Mouse (Mus musculus): ENCODE data around the gene Lce1f. TPM values are rescaled to one million over a fixed set of nuclear protein-coding genes. Genes with fewer than 3 reads are reported as not detected.

Lce1f gene
- polyA plus RNA-seq, 1 experiment = not detected

DNA sequence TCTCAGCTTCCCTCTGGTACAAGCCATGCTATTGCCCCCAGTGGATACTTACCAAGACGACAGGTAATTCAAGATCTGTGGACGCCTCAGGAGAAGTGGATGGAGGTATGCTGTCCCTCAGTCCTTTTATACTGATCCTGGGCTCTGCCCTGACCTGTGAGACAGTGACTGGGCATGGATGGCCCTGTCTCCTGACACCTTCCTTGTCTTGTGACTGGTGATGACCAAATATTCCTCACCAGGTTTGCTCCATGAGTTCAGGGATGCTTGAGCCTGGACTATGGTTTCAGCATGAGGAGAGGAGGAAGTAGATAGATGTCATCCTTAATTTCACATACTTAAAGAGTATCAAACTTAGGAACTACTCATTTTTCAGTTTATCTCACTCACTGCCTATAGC lies 33.0 kb downstream of the Lce1f start, which contains the start of gene Lce1d:
TSS of gene Lce1d (minus strand) at position 101 of the 400 bp plus-strand sequence.
- no peaks in the 10 kb centered on the region for H3K4me1 ChIP-seq
- H3K9me3 ChIP-seq = no peaks in the 10 kb centered on the region
- no peak for TF ChIP-seq GATA1 (IDR thresholded peaks at IDR 0.05; ENCODE audit: borderline replicate concordance, low read length)
- no peak for TF ChIP-seq FLI1 (IDR thresholded peaks at IDR 0.05; ENCODE audit: low read length)
- H3K27me3 ChIP-seq (replicated peaks) = no peaks in the 10 kb centered on the region
- H3K4me3 ChIP-seq (replicated peaks) = no peak within 1 kb of the TSS
- H3K36me3 ChIP-seq (replicated peaks; ENCODE audit: low read length) = no peaks in the 10 kb centered on the region

DNA sequence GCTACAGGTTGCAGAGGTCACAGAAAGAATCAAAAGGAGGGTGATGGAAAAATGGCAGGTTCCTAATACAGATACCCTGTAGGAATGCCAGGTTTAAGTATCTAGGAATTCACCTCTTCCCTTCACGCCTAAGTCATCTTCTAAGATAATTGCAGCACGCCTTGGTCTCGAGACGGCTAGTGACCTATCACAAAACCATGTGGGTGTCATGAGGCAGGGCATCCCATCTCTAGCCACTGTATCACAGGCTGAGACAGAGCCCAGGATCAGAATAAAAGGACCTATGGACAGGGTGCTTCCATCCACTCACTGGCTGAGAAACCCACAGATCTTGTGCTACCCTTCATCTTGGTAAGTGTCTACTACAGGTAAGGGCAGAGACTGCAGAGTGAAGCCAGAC lies 41.2 kb downstream of the Lce1f start, which contains the start of gene Lce1c:
TSS of gene Lce1c (plus strand) at position 301 of the 400 bp plus-strand sequence.
- Histone ChIP-seq H3K27me3 (replicated peaks) (no peaks in the 10 kb centered on the region), H3K4me1 (no peaks in the 10 kb centered on the region), H3K9me3 (no peaks in the 10 kb centered on the region), H3K4me3 (replicated peaks) (no peak within 1 kb of the TSS), H3K36me3 (replicated peaks; ENCODE audit: low read length) (no peaks in the 10 kb centered on the region)
- no peak for TF ChIP-seq GATA1 (IDR thresholded peaks at IDR 0.05; ENCODE audit: borderline replicate concordance, low read length)
- TF ChIP-seq FLI1 (IDR thresholded peaks at IDR 0.05; ENCODE audit: low read length) = no peak

DNA sequence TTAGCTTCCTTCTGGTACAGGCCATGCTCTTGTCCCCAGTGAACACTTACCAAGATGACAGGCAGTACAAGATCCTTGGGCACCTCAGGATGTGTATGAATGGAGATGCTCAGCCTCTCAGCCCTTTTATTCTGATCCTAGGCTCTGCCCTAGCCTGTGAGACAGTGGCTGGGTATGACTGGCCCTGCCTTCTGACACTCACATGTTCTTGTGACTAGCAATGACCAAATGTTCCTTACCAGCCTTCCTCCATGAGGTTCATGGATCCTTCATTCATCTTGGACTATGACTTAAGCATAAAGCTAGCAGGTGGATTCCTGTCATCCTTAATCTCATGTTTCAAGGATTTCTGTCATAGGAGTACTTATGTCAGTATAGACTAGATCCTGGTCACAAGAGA lies 49.9 kb downstream of the Lce1f start, which contains the start of gene Lce1a2:
TSS of gene Lce1a2 (minus strand) at position 101 of the 400 bp plus-strand sequence.
- Histone ChIP-seq H3K4me3 (replicated peaks) (no peak within 1 kb of the TSS), H3K4me1 (no peaks in the 10 kb centered on the region), H3K9me3 (no peaks in the 10 kb centered on the region), H3K27me3 (replicated peaks) (no peaks in the 10 kb centered on the region), H3K36me3 (replicated peaks; ENCODE audit: low read length) (no peaks in the 10 kb centered on the region)
- TF ChIP-seq FLI1 (IDR thresholded peaks at IDR 0.05; ENCODE audit: low read length) = no peak
- TF ChIP-seq GATA1 (IDR thresholded peaks at IDR 0.05; ENCODE audit: borderline replicate concordance, low read length) = no peak

Other genes with a start within 250 kb of the Lce1f start
- not detected in 2 replicates for gene Sprr1a, start 234.5 kb downstream of the Lce1f start, polyA plus RNA-seq (2012; ENCODE audit: insufficient read depth, low replicate concordance)
- gene Sprr4, start 219.9 kb downstream of the Lce1f start, polyA plus RNA-seq (2012; ENCODE audit: insufficient read depth, low replicate concordance) = not detected in 2 replicates
- gene 2310046K23Rik, start 185.8 kb downstream of the Lce1f start, polyA plus RNA-seq (2012; ENCODE audit: insufficient read depth, low replicate concordance) = not detected in 2 replicates
- gene Ivl, start 146.6 kb downstream of the Lce1f start, polyA plus RNA-seq (2012; ENCODE audit: insufficient read depth, low replicate concordance) = not detected in 2 replicates
- gene Smcp, start 131.4 kb downstream of the Lce1f start, polyA plus RNA-seq (2012; ENCODE audit: insufficient read depth, low replicate concordance) = not detected in 2 replicates
- not detected in 2 replicates for gene 2210017I01Rik, start 112.9 kb downstream of the Lce1f start, polyA plus RNA-seq (2012; ENCODE audit: insufficient read depth, low replicate concordance)
- not detected in 2 replicates for gene Lce6a, start 98.7 kb downstream of the Lce1f start, polyA plus RNA-seq (2012; ENCODE audit: insufficient read depth, low replicate concordance)
- gene Lce1a1, start 72.0 kb downstream of the Lce1f start, polyA plus RNA-seq (2012; ENCODE audit: insufficient read depth, low replicate concordance) = not detected in 2 replicates
- not detected in 2 replicates for gene Lce1b, start 63.4 kb downstream of the Lce1f start, polyA plus RNA-seq (2012; ENCODE audit: insufficient read depth, low replicate concordance)
- gene Lce1a2, start 50.0 kb downstream of the Lce1f start, polyA plus RNA-seq (2012; ENCODE audit: insufficient read depth, low replicate concordance) = not detected in 2 replicates
- not detected in 2 replicates for gene Lce1c, start 41.1 kb downstream of the Lce1f start, polyA plus RNA-seq (2012; ENCODE audit: insufficient read depth, low replicate concordance)
- gene Lce1d, start 33.1 kb downstream of the Lce1f start, polyA plus RNA-seq (2012; ENCODE audit: insufficient read depth, low replicate concordance) = not detected in 2 replicates
- gene Lce1e, start 11.3 kb downstream of the Lce1f start, polyA plus RNA-seq (2012; ENCODE audit: insufficient read depth, low replicate concordance) = not detected in 2 replicates
- gene Gm38119, start 18.7 kb upstream of the Lce1f start, polyA plus RNA-seq (2012; ENCODE audit: insufficient read depth, low replicate concordance) = not detected in 2 replicates
- gene Lce1g, start 32.0 kb upstream of the Lce1f start, polyA plus RNA-seq (2012; ENCODE audit: insufficient read depth, low replicate concordance) = not detected in 2 replicates
- gene Lce1h, start 44.7 kb upstream of the Lce1f start, polyA plus RNA-seq (2012; ENCODE audit: insufficient read depth, low replicate concordance) = not detected in 2 replicates
- not detected in 2 replicates for gene Lce1i, start 58.5 kb upstream of the Lce1f start, polyA plus RNA-seq (2012; ENCODE audit: insufficient read depth, low replicate concordance)
- gene Lce1j, start 70.2 kb upstream of the Lce1f start, polyA plus RNA-seq (2012; ENCODE audit: insufficient read depth, low replicate concordance) = not detected in 2 replicates
- not detected in 2 replicates for gene Lce1k, start 87.5 kb upstream of the Lce1f start, polyA plus RNA-seq (2012; ENCODE audit: insufficient read depth, low replicate concordance)
- not detected in 2 replicates for gene Kprp, start 106.9 kb upstream of the Lce1f start, polyA plus RNA-seq (2012; ENCODE audit: insufficient read depth, low replicate concordance)
- gene Lce1l, start 130.9 kb upstream of the Lce1f start, polyA plus RNA-seq (2012; ENCODE audit: insufficient read depth, low replicate concordance) = not detected in 2 replicates
- gene 2310050C09Rik, start 149.9 kb upstream of the Lce1f start, polyA plus RNA-seq (2012; ENCODE audit: insufficient read depth, low replicate concordance) = not detected in 2 replicates
- not detected in 2 replicates for gene Lce3a, start 205.9 kb upstream of the Lce1f start, polyA plus RNA-seq (2012; ENCODE audit: insufficient read depth, low replicate concordance)
- not detected in 2 replicates for gene Lce3b, start 212.6 kb upstream of the Lce1f start, polyA plus RNA-seq (2012; ENCODE audit: insufficient read depth, low replicate concordance)
- not detected in 2 replicates for gene Lce3c, start 224.1 kb upstream of the Lce1f start, polyA plus RNA-seq (2012; ENCODE audit: insufficient read depth, low replicate concordance)
- gene Lce3d, start 237.0 kb upstream of the Lce1f start, polyA plus RNA-seq (2012; ENCODE audit: insufficient read depth, low replicate concordance) = not detected in 2 replicates
- gene Lce3e, start 246.7 kb upstream of the Lce1f start, polyA plus RNA-seq (2012; ENCODE audit: insufficient read depth, low replicate concordance) = not detected in 2 replicates